Mouse (Mus musculus): ENCODE measurements at regions not wholly inside any gene's neighbourhood (a gene's known extent, or its start where the extent isn't known, plus 50 kb on each side); places are given as distances from the start of the nearest gene placed in this dataset.

GRCm38 (mm10) chr2:30670836-30671586, 76.2 kb downstream of the Cstad start:
- in situ Hi-C loops (cut with MboI; ENCODE audit: low pct_ligation_motif_present, low pct_unique_long_range_greater_than_20kb, low sequenced_read_pairs) = no loop called here
- Histone ChIP-seq H3K9me3 (replicated peaks; ENCODE audit: low read length) (peaks cover 11% of the 10 kb centered on the region), H3K27ac (ENCODE audit: insufficient read depth, low read depth) (no peak overlapping the region), H3K27me3 (replicated peaks) (peaks cover 39% of the 10 kb centered on the region), H3K4me3 (replicated peaks in 1 of 3; ENCODE audit: low read depth in 2 of 3, low read length in 2 of 3, poor library complexity in 1 of 3) (no peak overlapping the region), H3K36me3 (replicated peaks in 1 of 2; ENCODE audit: control insufficient read depth in 1 of 2, insufficient read depth in 1 of 2, low read length in 1 of 2) (no peaks in the 10 kb centered on the region), H3K4me1 (ENCODE audit: control insufficient read depth in 1 of 2, insufficient read depth in 2 of 2) (peaks cover 0 to 7% of the 10 kb centered on the region in 2 experiments; a peak in 3 of 4 replicates), H3K4me2 (ENCODE audit: insufficient read depth, low read depth, poor library complexity, severe bottlenecking) (no peak overlapping the region), H3K79me2 (replicated peaks; ENCODE audit: control insufficient read depth, extremely low read depth, insufficient read depth, poor library complexity, severe bottlenecking) (no peaks in the 10 kb centered on the region), H3K9ac (ENCODE audit: insufficient read depth, low read depth) (no peak overlapping the region)
- dilution Hi-C loops (cut with MboI; ENCODE audit: extremely low pct_ligation_motif_present, extremely low pct_unique_long_range_greater_than_20kb, low sequenced_read_pairs) = no loop called here
- DNase-seq (ENCODE audit: extremely low read depth) = no peak
- TF ChIP-seq IRF4 (IDR thresholded peaks at IDR 0.05; ENCODE audit: low read depth, low read length) (no peak), TCF12 (IDR thresholded peaks at IDR 0.05; ENCODE audit: low read depth, low read length) (no peak), POLR2A (IDR thresholded peaks at IDR 0.05; ENCODE audit: low read depth, low read length) (no peak), UBTF (IDR thresholded peaks at IDR 0.05; ENCODE audit: low read depth, low read length) (no peak), POLR2AphosphoS2 (IDR thresholded peaks at IDR 0.05; ENCODE audit: low read depth, low read length) (no peak), NELFE (IDR thresholded peaks at IDR 0.05; ENCODE audit: low read depth, low read length) (no peak), SMC3 (IDR thresholded peaks at IDR 0.05; ENCODE audit: low read depth, low read length) (no peak), JUN (IDR thresholded peaks at IDR 0.05; ENCODE audit: insufficient read depth, low read depth, low read length) (no peak), CTCF (conservative IDR thresholded peaks at IDR 0.05 in 1 of 2, IDR thresholded peaks at IDR 0.05 in 1 of 2; ENCODE audit: low read depth in 2 of 2, low read length in 2 of 2) (no peak), USF2 (conservative IDR thresholded peaks at IDR 0.05; ENCODE audit: low read depth, low read length) (no peak), ELF1 (IDR thresholded peaks at IDR 0.05; ENCODE audit: low read depth, low read length) (no peak), CHD1 (IDR thresholded peaks at IDR 0.05; ENCODE audit: low read depth, low read length) (no peak), JUND (conservative IDR thresholded peaks at IDR 0.05; ENCODE audit: low read depth, low read length) (no peak), E2F4 (IDR thresholded peaks at IDR 0.05; ENCODE audit: insufficient replicate concordance, low read depth, low read length) (no peak), BHLHE40 (IDR thresholded peaks at IDR 0.05; ENCODE audit: low read depth, low read length) (no peak), ZMIZ1 (IDR thresholded peaks at IDR 0.05; ENCODE audit: low read depth, low read length) (no peak)

- dilution Hi-C loops (cut with MboI; ENCODE audit: extremely low pct_ligation_motif_present, extremely low pct_unique_long_range_greater_than_20kb, low sequenced_read_pairs) (no loop called here), in situ Hi-C loops (cut with MboI; ENCODE audit: low pct_ligation_motif_present, low pct_unique_long_range_greater_than_20kb, low sequenced_read_pairs) (no loop called here)
Measured at GRCm38 (mm10) chr2:30667468-30667867, 72.6 kb downstream of the Cstad start.

More at GRCm38 (mm10) chr2:30667468-30667867, 72.6 kb downstream of the Cstad start:
- Histone ChIP-seq H3K4me2 (ENCODE audit: insufficient read depth, low read depth, poor library complexity, severe bottlenecking) (no peak overlapping the region), H3K27ac (ENCODE audit: insufficient read depth, low read depth) (no peak overlapping the region), H3K9ac (ENCODE audit: insufficient read depth, low read depth) (no peak overlapping the region), H3K4me3 (replicated peaks in 1 of 3; ENCODE audit: low read depth in 2 of 3, low read length in 2 of 3, poor library complexity in 1 of 3) (no peak overlapping the region), H3K9me3 (replicated peaks; ENCODE audit: low read length) (no peaks in the 10 kb centered on the region), H3K36me3 (replicated peaks in 1 of 2; ENCODE audit: control insufficient read depth in 1 of 2, insufficient read depth in 1 of 2, low read length in 1 of 2) (no peaks in the 10 kb centered on the region), H3K27me3 (replicated peaks) (peaks cover 17% of the 10 kb centered on the region), H3K4me1 (ENCODE audit: control insufficient read depth in 1 of 2, insufficient read depth in 2 of 2) (peaks cover 0 to 7% of the 10 kb centered on the region in 2 experiments; a peak in 3 of 4 replicates), H3K79me2 (replicated peaks; ENCODE audit: control insufficient read depth, extremely low read depth, insufficient read depth, poor library complexity, severe bottlenecking) (no peaks in the 10 kb centered on the region)
- TF ChIP-seq CHD1 (IDR thresholded peaks at IDR 0.05; ENCODE audit: low read depth, low read length) = no peak
- TF ChIP-seq TBP (conservative IDR thresholded peaks at IDR 0.05; ENCODE audit: low read depth, low read length) = no peak
- no peak for TF ChIP-seq HCFC1 (IDR thresholded peaks at IDR 0.05; ENCODE audit: low read depth, low read length)
- no peak for TF ChIP-seq NRF1 (IDR thresholded peaks at IDR 0.05; ENCODE audit: low read depth, low read length)
- no peak for TF ChIP-seq POLR2AphosphoS2 (IDR thresholded peaks at IDR 0.05; ENCODE audit: low read depth, low read length)
- TF ChIP-seq CHD2 (IDR thresholded peaks at IDR 0.05; ENCODE audit: low read length) = no peak
- TF ChIP-seq POLR2A (IDR thresholded peaks at IDR 0.05; ENCODE audit: low read depth, low read length) = no peak
- TF ChIP-seq UBTF (IDR thresholded peaks at IDR 0.05; ENCODE audit: low read depth, low read length) = no peak
- TF ChIP-seq CTCF (conservative IDR thresholded peaks at IDR 0.05 in 1 of 2, IDR thresholded peaks at IDR 0.05 in 1 of 2; ENCODE audit: low read depth in 2 of 2, low read length in 2 of 2) = no peak
- no peak for DNase-seq (ENCODE audit: extremely low read depth)

Measured in CH12.LX (cell line).